Mouse (Mus musculus) thymus, adult 2 months (tissue): Measurements from ENCODE around the gene Tbc1d25.
A peak's percentile ranks its signal among the peaks of the same experiment; 100 is the strongest.

ENCODE experiments used
- CTCF ChIP-seq: fragments of 200-500 bp; IDR thresholded peaks from 2 replicates; pipeline ENCODE4 v1.5.1; 2012; ENCODE audit warnings: mild to moderate bottlenecking, control low read depth, low read length, moderate library complexity, borderline replicate concordance; ENCODE audit not compliant: control insufficient read depth, poor library complexity, insufficient read depth; ENCODE audit errors: extremely low read depth
- POLR2A ChIP-seq: fragments of 200-500 bp; IDR thresholded peaks from 2 replicates; pipeline ENCODE4 v1.6.1; 2012; ENCODE audit warnings: mild to moderate bottlenecking, low read length, control low read depth, moderate library complexity; ENCODE audit not compliant: control insufficient read depth, poor library complexity, insufficient read depth; ENCODE audit errors: extremely low read depth

GRCm38 (mm10) chrX:8192640-8193418, 16.8 kb upstream of the Tbc1d25 start:
- peak; percentile 43; the same call in 1 of the 2 replicates for TF ChIP-seq POLR2A
- no peak for TF ChIP-seq CTCF
